Mouse (Mus musculus): ENCODE results near the gene Bmper.

Bmper gene

DNA sequence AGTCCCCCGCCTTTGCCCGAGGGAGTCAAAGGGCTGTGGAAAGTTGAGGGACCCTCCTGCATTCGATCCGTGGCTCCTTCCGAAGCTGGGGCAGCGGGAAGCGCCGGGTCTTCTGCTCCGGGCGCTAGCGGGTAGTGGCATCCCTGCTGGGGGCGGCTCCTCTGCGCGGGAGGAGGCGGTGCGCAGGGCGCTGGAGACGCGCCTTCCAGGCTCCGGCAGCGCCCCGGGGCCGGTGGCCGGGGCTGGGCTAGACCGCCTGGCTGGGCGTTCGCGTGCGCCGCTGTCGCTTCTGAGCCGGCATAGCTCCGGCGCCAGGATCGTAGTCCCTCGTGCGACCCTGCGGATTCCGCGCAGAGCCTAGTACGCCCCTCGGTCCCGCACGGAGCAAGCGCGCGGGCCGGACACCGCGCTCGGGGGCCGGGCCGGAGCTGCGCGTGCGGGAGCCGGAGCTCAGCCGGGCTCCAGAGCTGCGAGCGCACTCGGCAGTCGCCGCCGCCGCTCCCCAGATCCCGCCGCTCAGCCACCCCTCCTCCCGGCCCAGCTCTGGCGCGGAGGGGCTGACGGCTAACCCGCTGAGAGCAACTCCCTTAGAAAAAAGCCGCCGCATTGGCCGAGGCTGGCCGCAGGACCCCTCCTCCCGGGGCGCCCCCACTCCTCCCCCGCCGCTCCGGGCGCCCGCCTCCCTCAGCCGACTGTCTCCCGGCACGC, at the start of gene Bmper:
TSS of gene Bmper (plus strand) at position 236 of the 708 bp plus-strand sequence.
- peak in 1 of 2 experiments; percentile 2 for DNase-seq

DNA sequence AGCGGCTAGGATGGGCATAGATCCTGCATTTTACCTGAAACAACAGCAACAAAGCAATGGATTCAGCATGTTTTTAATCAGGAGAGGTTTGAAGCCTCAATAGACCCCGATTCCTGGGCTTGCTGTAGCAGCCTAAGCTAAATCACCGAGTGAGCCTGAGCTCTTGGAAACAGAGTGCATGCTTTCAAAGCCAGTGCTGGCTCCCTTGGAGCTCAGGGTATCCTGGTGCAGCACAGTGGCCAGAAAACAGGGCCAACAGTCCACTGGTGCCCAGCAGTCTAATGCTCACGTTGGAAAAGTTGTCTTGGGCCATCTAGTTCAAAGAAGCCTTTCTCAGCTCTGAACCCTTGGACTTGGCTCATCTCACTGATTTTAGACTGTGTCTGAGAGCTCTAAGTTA, 45.4 kb upstream of the Bmper start:
- DNase-seq = no peak

DNA sequence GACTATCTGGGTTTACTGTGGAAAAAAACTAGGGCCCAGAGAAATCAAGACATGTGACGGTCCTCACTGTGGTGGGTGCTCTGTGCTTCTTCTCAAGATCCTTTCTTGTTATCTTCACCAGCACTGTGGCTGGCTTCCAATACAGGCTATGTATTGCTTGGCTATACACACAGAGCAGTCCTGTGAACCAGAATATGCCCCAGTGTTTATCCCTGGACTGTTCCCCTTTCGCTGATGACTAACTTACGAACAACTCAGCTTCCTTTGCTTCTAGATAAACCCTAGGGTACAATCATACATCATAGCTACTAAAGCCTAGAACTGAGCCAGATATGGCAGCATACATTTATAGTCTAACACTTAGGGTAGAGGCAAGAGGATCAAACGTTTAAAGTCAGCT, 35.7 kb upstream of the Bmper start:
- no peak for DNase-seq

DNA sequence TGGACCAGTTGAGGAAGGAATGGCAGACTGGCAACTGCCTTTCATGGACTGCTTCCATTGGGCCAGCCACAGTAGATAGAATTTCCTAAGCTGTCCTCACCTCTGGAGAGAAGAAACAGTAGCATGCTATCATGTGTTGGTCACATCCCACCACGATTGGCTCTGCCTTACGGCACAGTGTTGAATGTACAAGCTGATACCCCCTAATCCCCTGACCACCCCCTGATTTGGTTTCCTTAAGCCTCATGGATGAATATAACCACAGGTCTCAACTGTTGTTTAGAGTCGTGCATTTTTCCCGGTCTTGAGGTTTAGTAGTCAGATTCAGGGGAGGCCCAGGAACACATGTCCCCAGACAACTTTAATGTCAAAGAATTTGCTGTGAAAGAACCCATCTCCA, 34.7 kb upstream of the Bmper start:
- no peak for DNase-seq

DNA sequence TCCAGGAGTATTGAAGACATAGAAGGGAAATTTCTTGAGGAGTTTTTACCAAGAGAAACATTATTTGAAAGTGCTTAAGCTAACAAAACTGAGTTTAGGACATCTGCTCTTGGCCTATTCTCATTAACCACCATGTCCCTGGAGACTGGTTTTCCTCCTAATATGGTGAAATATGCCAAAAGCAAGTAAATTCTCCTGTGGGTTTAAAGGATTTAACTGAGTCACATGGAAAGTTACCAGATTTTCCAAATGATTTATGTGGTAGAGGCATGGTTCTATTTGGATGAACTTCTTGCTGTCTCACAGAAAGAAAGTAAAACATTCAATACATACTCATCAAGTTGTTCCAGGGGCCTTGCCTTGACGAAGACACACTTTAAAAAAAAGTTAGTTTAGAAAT, 31.9 kb upstream of the Bmper start:
- no peak for DNase-seq

DNA sequence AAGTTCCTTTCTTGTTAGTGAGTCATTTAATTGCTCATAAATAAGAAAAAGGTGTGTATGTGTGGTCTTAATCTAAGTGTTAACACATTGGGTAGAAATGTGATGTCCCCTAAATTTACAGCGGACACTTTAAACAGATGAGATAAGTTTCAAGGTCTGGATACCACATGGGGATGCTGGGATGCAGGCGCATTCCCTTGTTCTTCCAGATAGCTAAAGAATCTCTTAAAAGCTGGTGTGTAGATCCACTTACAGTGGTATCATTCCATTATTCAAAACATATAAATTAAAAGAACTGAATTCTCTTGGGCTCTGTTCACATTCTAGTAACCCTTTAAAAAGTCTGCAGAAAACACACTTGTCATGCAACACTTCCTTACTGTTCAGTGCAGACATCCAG, 31.4 kb upstream of the Bmper start:
- no peak for DNase-seq

DNA sequence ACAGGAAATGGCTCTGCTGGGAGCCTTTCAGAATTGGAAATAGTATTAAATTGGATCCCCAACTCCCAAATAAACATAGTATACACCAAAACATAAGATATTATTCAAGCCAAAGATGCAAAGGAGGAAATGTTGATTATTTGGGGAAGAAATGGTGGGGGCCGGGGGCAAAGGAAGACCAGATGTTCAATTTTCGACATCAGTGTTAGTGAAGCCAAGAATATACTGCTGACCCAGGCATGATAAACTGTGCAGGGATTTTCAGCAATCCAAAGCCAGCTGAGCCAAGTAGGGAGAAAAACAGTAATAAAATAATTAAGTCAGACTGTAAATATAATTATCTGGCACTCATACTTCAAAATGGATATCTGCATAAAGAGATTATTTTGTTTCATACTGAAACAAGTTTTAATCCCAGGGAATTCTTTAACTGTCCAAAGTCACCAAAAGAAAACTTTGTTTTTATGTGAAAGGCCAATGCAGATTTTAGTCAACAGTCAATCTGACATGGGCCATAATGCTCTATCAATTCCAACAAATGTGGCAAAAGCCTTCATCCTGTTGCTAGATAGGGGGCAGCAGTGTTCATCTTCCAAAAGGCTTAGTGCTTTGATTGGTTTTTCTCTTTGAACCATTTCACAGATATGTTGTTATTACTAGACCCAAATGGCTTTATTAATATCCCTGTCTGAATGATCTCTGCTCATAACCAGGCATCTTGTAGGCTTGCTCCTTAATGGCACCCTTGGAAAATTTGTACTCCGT, 30.1 kb upstream of the Bmper start:
- DNase-seq = no peak

DNA sequence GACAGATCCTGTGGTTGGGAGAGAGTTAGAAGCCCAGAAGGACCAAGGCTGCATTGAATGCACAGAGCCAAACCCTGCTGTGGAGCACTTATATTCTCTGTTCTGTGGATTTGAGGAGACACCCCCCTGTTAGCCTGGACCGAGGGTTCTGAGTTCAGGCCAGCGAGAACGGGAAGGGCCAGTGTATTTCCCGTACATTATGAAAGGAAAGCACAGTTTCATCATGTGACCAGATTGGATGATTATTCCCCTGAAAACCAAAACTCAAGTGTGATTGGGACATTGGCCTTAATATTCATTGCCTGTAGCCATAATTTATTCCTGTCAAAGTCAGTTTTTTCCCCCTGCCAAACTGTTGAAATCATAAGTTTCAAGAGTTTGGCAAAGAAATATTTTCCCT, 23.9 kb upstream of the Bmper start:
- no peak for DNase-seq

DNA sequence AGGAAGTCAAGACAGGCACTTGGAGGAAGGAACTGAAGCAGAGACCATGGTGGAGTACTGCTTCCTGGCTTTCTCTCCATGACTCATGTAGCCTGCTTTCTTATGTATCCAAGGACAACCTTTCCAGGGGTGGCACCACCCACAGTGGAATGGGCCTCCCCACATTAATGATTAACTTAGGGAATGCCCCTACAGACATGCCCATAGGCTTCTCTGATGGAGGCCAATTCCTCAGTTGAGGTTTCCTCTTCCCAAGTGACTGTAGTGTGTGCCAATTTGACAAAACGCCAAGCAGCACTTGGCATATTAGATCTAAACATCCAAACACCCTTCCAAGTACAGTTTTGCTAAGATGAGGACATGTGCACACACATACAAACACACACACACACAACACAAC, 23.0 kb upstream of the Bmper start:
- no peak for DNase-seq

DNA sequence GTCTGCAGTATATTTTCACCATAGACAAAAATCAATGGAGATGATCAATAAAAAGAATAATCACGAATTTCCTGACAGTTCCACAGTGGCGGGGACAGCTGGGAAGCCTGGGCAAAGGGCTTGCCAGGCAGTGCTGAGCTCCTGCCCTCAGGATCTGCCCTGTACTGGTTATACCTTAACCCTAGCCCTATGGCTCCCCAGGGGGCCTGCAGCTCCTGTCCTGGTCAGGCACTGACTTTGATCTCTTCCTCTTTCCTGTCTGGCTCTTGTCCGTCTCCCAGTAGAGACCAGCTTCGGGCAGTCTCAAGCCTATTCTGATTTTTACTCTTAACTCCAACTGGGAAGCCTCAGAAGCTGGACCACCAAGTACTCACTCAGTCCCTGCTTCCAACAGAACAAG, 22.0 kb upstream of the Bmper start:
- no peak for DNase-seq

DNA sequence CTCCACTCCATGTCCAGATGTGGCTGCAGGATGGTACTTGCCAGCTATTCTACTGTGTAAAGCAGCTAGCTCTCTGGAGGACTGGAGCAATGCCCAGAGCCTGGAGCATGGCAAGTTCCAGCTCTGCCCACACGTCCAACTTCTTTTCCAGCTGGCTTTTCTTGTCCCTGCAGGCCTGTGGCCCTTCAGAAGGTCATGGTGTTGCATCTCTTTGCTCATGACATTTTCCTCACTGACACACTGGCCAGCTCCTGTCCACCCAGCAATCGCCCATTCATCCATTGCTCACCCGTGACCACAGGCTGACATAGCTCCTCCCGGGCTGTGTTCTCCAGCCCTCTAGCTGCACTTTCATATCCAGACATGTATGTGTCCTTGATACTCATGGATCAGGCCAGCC, 20.4 kb upstream of the Bmper start:
- DNase-seq = no peak

DNA sequence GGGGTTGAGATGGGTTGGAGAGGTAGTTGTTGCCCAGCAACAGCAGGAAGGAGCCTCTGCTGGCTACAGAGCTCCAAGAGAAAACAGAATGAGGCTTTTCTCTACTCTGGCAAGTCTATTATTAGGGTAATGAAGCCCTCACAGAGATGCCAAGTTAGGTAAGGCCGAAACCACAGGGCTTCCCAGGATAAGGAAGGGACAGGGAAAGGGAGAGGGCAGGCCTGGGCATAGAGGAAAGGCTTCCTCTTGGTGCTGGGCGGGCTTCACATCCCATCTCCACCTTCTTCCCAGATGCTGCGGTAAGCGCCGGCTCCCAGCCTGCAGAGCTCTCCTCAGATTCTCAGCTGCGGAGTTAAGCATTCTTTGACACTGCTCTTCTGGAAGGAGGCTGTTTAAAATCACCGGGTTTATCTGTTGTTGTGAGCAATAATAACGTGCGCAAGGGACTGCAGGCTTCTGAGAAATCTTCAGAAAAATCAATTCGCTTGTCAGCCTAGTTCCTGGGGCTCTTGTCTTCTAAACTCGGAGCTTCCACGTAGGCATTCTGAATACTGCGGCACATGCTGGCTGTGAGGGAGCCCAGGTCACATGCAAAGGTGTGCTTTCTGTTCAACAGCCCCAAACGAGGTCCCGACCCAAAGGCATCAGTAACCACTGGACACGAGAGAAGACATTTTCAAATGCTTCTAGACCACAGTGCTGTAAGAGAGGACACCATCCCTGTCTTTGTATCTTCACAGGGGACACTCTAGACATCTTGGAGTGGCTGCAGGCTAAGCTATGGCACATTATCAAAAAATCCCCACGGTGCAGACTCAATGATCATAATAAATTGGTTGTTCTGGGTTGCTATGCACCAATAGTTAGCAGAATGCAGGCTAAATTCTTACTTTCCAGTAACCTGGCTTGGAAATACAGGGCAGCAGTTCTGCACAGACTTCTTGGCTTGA, 18.3 kb upstream of the Bmper start:
- no peak for DNase-seq

DNA sequence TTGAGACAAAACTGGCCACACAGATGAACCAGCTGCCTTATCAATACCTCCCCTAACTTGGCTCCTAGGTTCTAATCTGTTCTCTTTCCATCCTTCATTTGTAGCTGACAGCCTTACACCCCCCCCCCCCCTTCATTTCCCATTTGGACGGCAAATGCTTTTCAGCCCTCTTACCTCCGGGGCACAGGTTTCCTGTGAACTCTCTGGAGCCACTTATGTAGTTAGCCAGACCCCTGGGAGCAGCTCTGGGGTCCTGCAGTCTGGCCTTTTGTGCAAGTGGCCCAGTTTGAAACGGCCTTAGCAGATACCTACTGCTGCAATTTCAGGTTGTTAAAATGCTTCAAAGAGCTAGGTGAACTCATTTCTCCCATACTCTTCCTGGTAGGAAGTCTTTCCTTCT, 17.6 kb upstream of the Bmper start:
- no peak for DNase-seq

DNA sequence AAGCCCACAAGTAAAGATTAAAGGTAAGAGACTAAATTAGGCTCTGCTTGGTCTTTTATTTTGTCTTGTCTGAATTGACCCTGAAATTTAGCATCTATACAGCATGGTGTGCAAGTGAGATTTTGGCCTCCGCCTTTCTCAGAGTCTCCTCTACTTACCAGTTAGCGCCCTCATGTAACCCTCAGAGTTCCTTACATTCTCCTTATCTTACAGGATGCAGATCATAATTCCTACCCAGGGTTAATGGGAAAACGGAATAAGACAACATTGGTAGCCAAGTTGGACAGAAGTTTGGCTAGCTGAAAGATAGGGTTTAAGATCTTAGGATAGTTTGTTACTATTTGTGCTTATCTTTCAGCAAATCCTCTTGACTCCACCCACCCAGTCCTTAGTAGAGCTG, 17.1 kb upstream of the Bmper start:
- DNase-seq = no peak

DNA sequence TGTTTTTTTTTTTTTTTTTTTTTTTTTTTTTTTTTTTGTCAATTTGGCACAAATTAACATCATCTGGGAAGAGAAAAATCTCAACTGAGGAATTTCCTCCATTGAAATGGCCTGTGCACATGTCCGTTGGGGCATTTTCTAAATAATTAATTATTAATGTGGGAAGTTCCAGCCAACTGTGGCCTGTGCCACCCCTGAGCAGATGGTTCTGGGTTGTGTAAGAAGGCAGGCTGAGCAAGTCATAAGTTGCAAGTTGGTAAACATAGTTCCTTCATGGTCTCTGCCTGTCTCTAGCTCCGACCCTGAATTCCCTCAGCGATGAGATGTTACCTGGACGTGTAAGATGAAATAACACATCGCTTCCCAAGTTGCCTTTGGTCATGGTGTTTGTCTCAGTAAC, 16.7 kb upstream of the Bmper start:
- DNase-seq = no peak

DNA sequence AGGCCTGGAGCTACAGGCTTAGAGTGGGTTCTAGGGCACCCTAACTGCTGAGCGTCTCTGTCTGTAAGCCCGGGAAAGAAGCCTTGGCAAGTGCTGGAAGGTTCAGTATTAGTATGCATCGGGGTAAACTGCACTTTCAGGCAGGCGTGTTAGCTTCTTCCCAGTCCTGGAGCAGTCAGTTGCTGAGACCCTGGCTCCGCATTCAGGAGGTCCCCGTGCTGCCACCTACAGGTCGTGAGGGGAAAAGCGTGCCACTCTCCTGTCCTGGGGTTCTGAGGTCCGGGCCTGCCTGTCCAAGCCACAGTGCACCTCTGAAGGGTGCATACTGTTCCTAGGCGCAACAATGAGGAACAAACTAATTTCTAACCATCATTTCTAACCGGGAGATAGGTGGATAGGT, 10.6 kb upstream of the Bmper start:
- peak; percentile 69 to 70 for DNase-seq

DNA sequence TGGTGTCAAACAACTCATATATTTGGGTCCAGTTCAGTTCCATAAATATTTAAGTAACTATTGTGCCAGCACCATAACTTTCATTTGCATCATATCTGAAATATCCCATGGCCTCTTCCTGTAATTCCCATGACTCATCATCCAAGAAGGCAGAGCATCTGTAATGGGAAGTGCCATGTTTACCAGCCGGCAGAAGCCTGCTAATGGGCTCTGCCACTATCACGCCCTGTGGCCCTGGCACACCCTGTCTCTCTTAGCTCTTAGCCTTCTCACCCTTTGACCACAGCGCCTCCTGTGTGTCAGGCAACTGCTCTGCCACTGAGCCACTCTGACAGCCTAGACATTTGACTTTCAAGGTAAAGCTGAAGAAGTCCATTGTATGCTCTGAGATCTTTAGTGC, 3.1 kb upstream of the Bmper start:
- peak; percentile 24 to 32 for DNase-seq

DNA sequence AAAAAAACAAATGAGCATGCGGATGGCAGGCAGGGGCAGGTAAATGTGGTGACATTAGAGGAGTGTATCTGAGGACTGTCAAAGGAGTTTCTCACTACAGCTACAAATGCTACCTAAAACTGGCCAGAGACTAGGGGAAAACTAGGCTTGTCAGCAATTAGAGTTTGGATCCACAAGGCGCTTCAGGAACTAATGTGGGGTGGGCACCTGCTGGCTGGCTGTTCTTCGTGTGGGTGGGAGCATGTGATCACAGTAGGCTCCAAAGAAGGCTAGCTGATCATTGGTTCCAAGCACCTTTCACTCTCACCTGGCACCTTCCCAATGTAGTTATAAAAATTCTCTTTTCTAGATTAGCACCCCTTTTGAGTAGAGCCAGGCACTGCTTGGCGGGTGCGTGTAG, 900 bp upstream of the Bmper start:
- no peak for DNase-seq

DNA sequence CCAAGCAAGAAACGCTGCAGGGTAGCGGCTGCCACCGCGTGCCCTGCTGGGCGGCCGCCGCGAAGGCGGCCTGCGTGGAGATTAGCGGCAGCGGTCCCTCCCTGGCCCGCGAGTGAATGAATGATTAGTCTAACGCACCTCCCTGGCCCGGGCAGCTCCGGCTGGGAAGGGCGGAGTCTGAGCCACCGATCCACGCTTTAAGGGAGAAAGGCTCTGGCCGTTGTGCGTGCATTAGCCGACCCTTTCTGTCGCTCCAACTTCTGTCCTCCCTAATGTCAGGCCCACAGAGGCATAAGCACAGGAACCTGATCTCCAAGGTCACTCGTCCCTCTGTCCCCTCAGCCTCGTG, 410 bp upstream of the Bmper start:
- DNase-seq = no peak

DNA sequence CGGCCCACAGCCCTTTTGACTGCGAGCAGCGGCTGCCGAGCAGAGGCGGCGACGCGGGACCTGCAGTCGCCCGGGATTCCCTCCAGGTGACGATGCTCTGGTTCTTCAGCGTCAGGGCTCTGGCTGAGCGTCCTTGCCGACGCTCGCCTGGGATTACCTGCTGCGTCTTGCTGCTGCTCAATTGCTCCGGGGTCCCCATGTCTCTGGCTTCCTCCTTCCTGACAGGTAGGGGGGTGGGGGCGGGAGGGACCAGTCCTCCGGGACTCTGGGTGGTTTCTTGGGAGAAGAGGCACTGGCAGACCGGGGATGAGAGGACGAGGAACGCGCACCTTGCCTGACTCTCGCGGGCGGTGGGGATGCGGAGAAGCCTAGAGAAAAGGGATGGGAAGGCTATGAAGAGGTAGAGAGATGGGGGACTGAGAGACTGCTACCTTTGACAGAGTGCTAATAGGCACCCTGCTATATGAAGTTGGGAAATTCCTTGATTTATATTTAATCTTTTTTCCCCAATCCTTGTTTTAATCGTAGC, 737 bp downstream of the Bmper start:
- DNase-seq = no peak

DNA sequence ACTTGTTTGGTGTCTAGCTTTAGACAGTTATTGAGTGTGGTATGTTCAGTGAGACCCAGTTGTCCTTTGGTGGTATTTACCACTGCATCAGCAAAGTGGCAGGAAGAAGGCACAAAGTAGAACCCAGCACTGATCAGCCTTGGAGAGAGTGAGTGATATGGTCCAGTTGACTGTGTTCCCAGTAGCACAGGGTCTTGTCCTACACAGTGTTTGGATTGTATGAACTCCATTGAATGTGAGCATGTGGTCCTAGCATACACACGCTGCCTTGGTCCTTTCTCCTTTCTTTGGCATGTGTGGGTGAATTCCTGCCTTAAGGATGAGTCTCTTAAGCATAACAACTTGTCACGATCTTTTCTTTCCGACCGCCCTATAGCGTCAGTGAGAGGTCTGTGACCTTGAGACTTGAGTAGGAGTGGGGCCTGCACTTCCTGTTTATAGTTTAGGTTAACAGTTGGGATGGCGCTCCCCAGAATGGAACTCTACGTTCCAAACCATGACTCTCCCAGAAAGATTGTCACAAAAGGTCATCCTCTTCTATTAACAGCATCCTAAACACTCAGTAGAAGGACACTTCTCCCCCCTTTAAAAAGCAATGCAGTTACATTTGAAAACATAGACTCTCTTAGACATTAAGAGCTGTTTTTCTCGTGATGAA, 10.7 kb downstream of the Bmper start:
- DNase-seq = no peak

DNA sequence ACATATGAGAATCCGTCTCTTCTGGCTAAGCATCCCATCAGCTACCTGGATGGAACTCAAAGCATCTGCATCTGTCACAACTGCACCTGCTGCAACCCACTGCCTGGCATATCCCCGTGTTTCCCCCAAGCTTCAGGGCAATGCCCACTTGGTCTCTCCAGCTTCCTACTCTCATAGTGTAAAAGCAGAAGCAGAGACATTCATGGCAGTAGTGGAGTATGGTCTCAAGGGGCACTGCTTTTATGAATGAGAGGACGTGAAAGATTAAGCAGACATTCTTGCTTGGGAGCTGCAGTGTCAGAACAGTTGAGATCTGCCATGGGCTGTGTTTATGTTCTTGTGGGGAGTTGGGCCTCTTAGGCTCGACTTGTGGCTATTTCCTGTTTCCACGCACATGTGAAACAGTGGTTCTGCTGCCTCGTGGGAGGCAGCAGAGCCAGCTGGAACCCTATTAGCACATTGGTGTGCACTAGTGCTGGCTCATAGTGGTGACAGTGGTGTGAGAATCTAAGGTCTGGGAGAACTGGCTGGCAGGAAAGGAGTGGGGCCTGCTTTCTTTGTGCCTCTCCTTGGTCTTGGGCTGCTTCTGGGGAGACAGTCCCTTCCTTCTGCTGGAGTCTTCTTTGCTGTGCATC, 12.6 kb downstream of the Bmper start:
- DNase-seq = no peak

Measured in B cell, adult 2 months (primary cell).